Mouse (Mus musculus) neural tube, embryonic 14.5 days (tissue): ENCODE results near the gene Tmem206. TPM values are rescaled to one million over a fixed set of nuclear protein-coding genes. Genes with fewer than 3 reads are reported as not detected.

Source experiments
- ATAC-seq: fragments of 200-750 bp; cut with Nextera tagmentation; 2 replicates; pipeline ENCODE4 v1.8.0; 2017; ENCODE audit warnings: low read depth, mild to moderate bottlenecking, moderate TSS enrichment, moderate library complexity
- H3K27ac ChIP-seq: fragments of 300-500 bp; sonication (generic); 2 replicates; pipeline ENCODE4 v1.5.1; 2014; ENCODE audit warnings: low read depth, mild to moderate bottlenecking, control low read depth, low read length, moderate library complexity, mixed read lengths
- H3K27me3 ChIP-seq: fragments of 300-500 bp; sonication (generic); 2 replicates; pipeline ENCODE4 v1.6.1; 2014; ENCODE audit warnings: low read length; ENCODE audit not compliant: control insufficient read depth, insufficient read depth
- H3K36me3 ChIP-seq: fragments of 300-500 bp; sonication (generic); 2 replicates; pipeline ENCODE4 v1.6.1; 2014; ENCODE audit warnings: low read length, mixed read lengths; ENCODE audit not compliant: control insufficient read depth, insufficient read depth
- H3K4me1 ChIP-seq: fragments of 300-500 bp; sonication (generic); 2 replicates; pipeline ENCODE4 v1.6.1; 2014; ENCODE audit warnings: low read length; ENCODE audit not compliant: control insufficient read depth, insufficient read depth
- H3K4me2 ChIP-seq: fragments of 300-500 bp; sonication (generic); 2 replicates; pipeline ENCODE4 v1.6.1; 2014; ENCODE audit warnings: mild to moderate bottlenecking, low read depth, low read length, control low read depth
- H3K4me3 ChIP-seq: fragments of 300-500 bp; sonication (generic); 2 replicates; pipeline ENCODE4 v1.5.1; 2014; ENCODE audit warnings: low read depth, low read length, control low read depth, mixed read lengths
- H3K9ac ChIP-seq: fragments of 300-500 bp; sonication (generic); replicated peaks from 2 replicates; pipeline ENCODE4 v1.6.1; 2014; ENCODE audit warnings: low read depth, mild to moderate bottlenecking, control low read depth, low read length, mixed read lengths
- H3K9me3 ChIP-seq: fragments of 300-500 bp; sonication (generic); 2 replicates; pipeline ENCODE4 v1.6.1; 2016; ENCODE audit warnings: low read length; ENCODE audit not compliant: control insufficient read depth
- WGBS: fragments of 180-500 bp; shearing (Covaris S2); extraction: QIAGEN DNeasy Blood & Tissue Kit; methylation state at CpG from one replicate; pipeline ENCODE4 v1.1.7; 2014; 5-methylcytosine and 5-hydroxymethylcytosine counted together
- polyA plus RNA-seq: library from polyadenylated mRNA; unstranded; fragments of >200 nt; fragmentation: Nextera tagmentation; extraction: Ambion mirVana; gene quantifications from 2 replicates; pipeline ENCODE4 v1.2.1, GENCODE M21; 2014

The Tmem206 gene
- polyA plus RNA-seq, 1 experiment from 2014 or later, result 37.9 TPM

DNA sequence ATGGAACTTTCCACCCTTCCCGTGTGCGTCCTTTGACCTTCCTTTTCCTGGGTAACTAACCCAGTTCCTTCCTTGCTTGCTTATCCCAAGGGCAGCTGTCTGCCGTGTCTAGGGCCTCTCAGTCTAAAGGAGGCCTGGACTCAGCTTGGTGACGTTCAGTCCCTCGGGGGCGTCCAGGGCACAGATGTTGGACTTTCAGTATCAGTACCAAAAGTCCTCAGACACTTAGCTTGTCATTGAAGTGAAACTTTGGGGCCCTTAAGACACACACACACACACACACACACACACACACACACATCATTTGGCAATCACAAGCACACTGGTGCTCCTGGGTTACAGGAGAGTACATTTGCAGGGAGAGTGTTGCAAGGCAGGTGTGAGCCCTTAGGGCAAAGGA, 21.5 kb upstream of the Tmem206 start:
- Histone ChIP-seq H3K9ac (no peak overlapping the region), H3K9me3 (no peaks in the 10 kb centered on the region), H3K4me3 (no peak overlapping the region), H3K27me3 (no peaks in the 10 kb centered on the region), H3K4me1 (no peaks in the 10 kb centered on the region), H3K27ac (no peak overlapping the region), H3K36me3 (no peaks in the 10 kb centered on the region), H3K4me2 (no peak overlapping the region)
- 82% methylated on average over 6 of the region's 6 CpGs for WGBS
- no peak for ATAC-seq

DNA sequence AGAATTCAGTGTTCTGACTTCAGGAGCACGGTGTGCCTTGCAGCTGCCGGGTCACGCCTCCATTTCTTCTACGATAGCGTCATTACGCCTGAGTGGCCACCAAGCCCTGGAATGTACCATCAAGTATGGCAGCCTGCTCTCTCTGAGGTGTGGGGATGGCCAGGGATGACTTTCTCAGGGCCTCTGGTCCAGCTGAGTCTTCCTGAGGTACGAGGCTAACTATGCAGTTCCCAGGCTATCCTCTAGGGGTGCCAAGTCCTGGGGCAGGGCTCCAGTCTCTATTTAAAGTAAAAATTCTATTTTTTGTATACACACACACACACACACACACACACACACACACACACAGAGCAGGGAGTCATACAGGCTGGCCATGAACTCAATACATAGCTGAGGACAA, 20.1 kb upstream of the Tmem206 start:
- Histone ChIP-seq H3K27ac (no peak overlapping the region), H3K9ac (no peak overlapping the region), H3K27me3 (no peaks in the 10 kb centered on the region), H3K9me3 (no peaks in the 10 kb centered on the region), H3K4me1 (no peaks in the 10 kb centered on the region), H3K4me3 (no peak overlapping the region), H3K4me2 (no peak overlapping the region), H3K36me3 (no peaks in the 10 kb centered on the region)
- no peak for ATAC-seq
- 60% methylated on average over 7 of the region's 7 CpGs for WGBS

DNA sequence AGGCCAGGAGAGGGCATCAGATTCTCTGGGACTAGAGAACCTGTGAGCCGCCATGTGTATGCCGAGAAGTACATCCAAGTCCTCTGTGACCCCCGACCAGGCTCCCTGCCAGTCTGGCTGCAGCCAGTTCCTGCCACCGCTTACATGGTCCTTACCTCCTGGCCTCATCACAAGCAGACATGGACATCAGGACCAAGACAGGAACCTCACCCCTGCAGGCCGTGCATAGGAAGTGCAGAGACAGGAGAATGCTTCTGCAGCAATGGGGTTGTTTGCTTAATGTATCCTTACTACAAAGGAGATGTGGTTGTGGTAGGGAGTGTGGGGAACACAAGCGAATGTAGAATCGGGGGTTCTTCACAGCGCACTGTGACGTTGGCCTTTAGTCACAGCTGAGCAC, 19.4 kb upstream of the Tmem206 start:
- Histone ChIP-seq H3K9ac (no peak overlapping the region), H3K4me1 (no peaks in the 10 kb centered on the region), H3K9me3 (no peaks in the 10 kb centered on the region), H3K27ac (no peak overlapping the region), H3K4me2 (no peak overlapping the region), H3K27me3 (no peaks in the 10 kb centered on the region), H3K4me3 (no peak overlapping the region), H3K36me3 (no peaks in the 10 kb centered on the region)
- WGBS, result 89% methylated on average over 9 of the region's 9 CpGs
- ATAC-seq, result no peak

DNA sequence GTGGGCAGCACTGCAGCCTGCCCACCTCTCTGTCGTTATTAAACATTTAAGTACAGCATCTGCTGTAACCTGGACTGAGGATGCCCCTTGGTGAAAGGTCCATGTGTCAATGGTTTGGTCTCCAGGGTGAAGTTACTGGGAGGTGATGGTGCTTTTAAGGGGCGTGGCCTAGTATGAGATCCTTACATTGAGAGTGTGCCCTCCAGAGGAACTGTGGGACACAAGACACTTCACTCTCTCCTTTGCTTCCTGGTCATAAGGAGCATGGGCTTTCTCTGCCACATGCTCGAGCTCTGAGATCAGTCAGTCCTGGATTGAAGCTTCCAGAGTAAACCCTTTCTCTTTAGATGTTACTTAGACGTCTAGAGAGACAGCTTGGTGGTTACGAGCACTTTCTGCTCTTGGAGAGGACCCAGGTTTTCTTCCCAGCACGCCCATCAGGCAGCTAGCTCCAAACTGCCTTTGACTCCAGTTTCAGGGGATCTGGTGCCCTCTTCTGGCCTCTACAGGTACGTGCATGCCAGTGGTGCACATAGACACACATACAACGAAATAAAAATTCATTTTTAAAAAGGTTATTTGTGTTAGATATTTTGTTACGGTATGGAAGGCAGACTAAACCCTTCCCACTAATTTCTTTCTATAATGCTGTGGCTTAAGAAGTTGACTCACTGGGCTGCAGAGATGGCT, 17.8 kb upstream of the Tmem206 start:
- no peak overlapping the region for H3K27ac ChIP-seq
- H3K4me2 ChIP-seq, result no peak overlapping the region
- no peaks in the 10 kb centered on the region for H3K27me3 ChIP-seq
- H3K9ac ChIP-seq, result no peak overlapping the region
- H3K4me3 ChIP-seq, result no peak overlapping the region
- H3K9me3 ChIP-seq, result no peaks in the 10 kb centered on the region
- no peaks in the 10 kb centered on the region for H3K4me1 ChIP-seq
- WGBS, result 81% methylated on average over 9 of the region's 9 CpGs
- no peaks in the 10 kb centered on the region for H3K36me3 ChIP-seq
- no peak for ATAC-seq

DNA sequence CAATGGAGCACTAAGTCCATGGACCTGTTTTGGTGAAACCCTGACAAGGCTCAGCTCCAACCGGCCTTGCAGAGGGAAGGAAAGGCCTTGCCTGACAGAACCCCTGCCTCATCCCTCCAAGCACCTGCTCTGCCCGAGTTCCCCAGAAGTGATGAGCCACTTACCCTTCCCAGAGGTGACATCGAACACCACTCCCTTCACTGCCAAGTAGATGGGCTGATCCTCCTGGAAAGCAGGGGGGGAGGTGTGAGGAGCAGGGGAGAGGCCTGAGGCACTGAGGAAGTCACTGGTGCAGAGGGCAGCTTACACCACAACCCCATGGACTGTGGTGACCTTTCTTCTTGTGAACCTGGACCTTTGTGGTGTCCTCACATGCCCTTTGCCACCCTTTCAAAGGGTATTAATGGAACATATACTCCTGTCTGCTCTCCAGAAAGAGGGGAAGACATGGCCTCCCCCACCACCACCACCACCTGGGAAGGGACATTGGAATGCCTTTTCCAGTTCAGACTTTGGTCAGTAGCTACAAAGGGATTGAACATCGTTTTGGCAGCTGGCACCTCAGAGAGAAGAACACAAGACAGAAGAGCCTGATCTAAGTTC, 14.3 kb upstream of the Tmem206 start:
- Histone ChIP-seq H3K9ac (no peak overlapping the region), H3K27ac (no peak overlapping the region), H3K36me3 (no peaks in the 10 kb centered on the region), H3K4me2 (no peak overlapping the region), H3K9me3 (no peaks in the 10 kb centered on the region), H3K4me1 (no peaks in the 10 kb centered on the region), H3K4me3 (no peak overlapping the region), H3K27me3 (no peaks in the 10 kb centered on the region)
- 78% methylated on average over 4 of the region's 4 CpGs for WGBS
- no peak for ATAC-seq

DNA sequence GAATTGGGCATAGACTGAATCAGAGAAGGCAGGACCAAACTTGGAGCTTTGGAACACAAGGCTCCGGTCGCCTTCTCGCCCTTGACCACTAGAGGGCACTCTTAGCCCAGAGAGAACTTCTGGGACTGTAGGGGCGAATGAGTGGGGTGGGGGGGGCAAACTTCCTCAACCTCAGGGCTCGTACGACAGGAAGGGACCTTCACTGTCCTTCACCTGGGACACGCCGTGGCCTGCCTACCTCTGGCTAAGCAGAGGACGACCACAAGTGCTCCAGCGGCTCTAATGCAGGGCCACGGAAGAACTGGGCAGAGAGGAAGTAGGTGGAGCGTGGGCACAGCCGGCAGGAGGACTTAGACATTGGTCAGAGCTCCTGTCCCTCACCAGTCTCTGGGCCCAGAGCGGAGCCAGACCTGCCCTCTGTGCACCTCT, 13.2 kb upstream of the Tmem206 start:
- Histone ChIP-seq H3K4me3 (peak overlapping the region; percentile 36), H3K27ac (no peak overlapping the region), H3K9me3 (no peaks in the 10 kb centered on the region), H3K4me2 (peak overlapping the region; percentile 35), H3K27me3 (no peaks in the 10 kb centered on the region), H3K36me3 (no peaks in the 10 kb centered on the region), H3K4me1 (0 out of 2 replicates have a peak, but pooled peaks cover 4% of the 10 kb centered on the region), H3K9ac (no peak overlapping the region; the same call in 1 of the 2 replicates)
- ATAC-seq, result peak; percentile 76
- WGBS, result 1% methylated on average over 14 of the region's 14 CpGs

DNA sequence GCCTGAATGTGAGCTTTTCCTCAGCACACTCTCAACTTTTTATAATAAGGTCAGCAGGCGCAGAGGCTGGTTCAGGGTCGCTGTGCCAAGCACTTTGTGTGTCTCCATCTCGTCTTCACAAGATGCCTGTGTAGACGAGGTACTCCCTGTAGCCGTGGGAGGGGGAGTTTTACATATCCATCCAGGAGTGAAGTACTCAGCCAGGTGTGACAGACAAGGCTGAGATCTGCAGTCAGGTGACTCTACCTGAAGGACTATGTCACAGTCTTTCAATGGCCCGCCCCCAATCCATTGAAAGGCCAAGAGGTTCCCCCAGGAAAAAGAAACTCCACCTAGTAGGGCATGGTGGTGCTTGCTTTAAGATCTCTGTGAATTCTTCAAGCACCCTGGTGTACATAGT, 12.6 kb upstream of the Tmem206 start:
- H3K4me2 ChIP-seq, result peak overlapping the region; percentile 35; the same call in 1 of the 2 replicates

DNA sequence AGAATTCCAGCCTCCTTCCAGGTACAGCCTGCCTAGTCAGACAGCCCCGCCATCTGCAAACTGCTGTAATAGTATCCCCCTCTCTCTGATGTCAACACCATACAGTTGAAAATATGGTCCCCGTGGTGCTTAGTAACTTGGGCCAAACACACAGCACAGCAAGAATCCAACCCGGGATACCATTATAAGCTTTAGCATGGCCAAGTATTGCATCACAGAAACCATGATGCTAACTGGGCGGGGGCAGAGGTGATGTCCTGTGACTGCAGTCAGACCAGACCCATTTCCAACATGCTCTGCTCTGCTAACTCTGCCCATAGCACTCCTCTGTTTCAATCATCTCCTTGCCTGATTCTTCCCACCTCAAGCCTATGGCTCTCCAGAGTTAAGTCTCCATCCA, 11.8 kb upstream of the Tmem206 start:
- Histone ChIP-seq H3K4me3 (no peak overlapping the region), H3K27me3 (no peaks in the 10 kb centered on the region), H3K27ac (no peak overlapping the region), H3K4me2 (no peak overlapping the region), H3K9me3 (no peaks in the 10 kb centered on the region), H3K9ac (no peak overlapping the region), H3K4me1 (0 out of 2 replicates have a peak, but pooled peaks cover 4% of the 10 kb centered on the region), H3K36me3 (no peaks in the 10 kb centered on the region)
- ATAC-seq, result no peak
- 79% methylated on average over 4 of the region's 4 CpGs for WGBS

More for the DNA sequence above, 12.6 kb upstream of the Tmem206 start:
- 0 out of 2 replicates have a peak, but pooled peaks cover 4% of the 10 kb centered on the region for H3K4me1 ChIP-seq
- H3K27me3 ChIP-seq, result no peaks in the 10 kb centered on the region
- H3K9me3 ChIP-seq, result no peaks in the 10 kb centered on the region
- no peak overlapping the region for H3K9ac ChIP-seq
- no peaks in the 10 kb centered on the region for H3K36me3 ChIP-seq
- ATAC-seq, result no peak
- H3K4me3 ChIP-seq, result 0 out of 2 replicates have a peak overlapping the region, but pooled peaks have one; percentile 36
- WGBS, result 78% methylated on average over 6 of the region's 6 CpGs
- no peak overlapping the region for H3K27ac ChIP-seq

DNA sequence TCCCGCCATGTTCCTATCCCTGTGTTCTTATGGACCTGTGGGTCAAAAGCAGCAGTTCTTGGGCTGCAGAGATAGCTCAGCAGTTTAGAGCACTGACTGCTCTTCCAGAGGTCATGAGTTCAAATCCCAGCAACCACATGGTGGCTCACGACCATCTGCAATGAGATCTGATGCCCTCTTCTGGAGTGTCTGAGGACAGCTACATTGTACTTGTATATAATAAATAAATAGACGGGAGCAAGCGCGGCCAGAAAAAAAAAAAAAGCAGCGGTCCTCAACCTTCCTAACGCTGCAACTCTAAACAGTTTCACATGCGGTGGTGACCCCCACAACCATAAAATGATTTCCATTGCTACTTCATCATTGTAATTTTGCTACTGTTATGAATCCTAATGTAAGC, 8.9 kb upstream of the Tmem206 start:
- H3K4me3 ChIP-seq, result no peak overlapping the region
- no peak overlapping the region for H3K9ac ChIP-seq
- WGBS, result 76% methylated on average over 8 of the region's 8 CpGs
- no peaks in the 10 kb centered on the region for H3K27me3 ChIP-seq
- peak overlapping the region; percentile 71 for H3K4me2 ChIP-seq
- 0 out of 2 replicates have a peak, but pooled peaks cover 4% of the 10 kb centered on the region for H3K4me1 ChIP-seq
- H3K27ac ChIP-seq, result no peak overlapping the region
- ATAC-seq, result no peak
- H3K9me3 ChIP-seq, result no peaks in the 10 kb centered on the region
- H3K36me3 ChIP-seq, result no peaks in the 10 kb centered on the region
